Mouse (Mus musculus) lung, postnatal 0 days (tissue): ENCODE results near the gene Npff.

Experiments used
- CTCF ChIP-seq: IDR thresholded peaks from 2 replicates; pipeline ENCODE4 v1.5.1; 2016; ENCODE audit warnings: antibody characterized with exemption, mild to moderate bottlenecking
- EP300 ChIP-seq: IDR thresholded peaks from 2 replicates; pipeline ENCODE4 v1.6.1; 2016; ENCODE audit warnings: antibody characterized with exemption, mild to moderate bottlenecking, control low read depth

DNA sequence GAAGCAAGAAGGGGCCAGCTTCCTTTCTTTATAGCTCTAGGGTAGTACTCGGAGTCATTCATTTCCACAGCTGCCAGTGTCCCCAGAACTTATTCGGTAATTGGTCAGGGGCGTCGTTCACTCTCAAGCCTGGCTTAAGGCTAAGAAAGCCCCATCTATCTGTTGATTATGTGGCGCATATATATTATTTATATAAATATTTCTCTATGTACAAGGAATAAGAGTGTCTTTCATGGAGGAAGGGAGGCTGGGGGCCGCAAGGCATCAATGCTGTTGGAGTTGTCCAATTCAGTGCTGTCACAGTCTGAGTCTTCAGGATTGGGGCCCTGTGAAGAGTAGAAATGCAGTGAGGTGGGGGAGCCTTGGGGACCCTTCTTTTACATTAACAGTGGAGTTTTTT is 24.9 kb downstream of the Npff start:
- TF ChIP-seq CTCF, result no peak
- no peak for TF ChIP-seq EP300
